Mouse (Mus musculus) hindbrain, embryonic 14.5 days (tissue): Measurements from ENCODE around the gene Alk. TPM values are rescaled to one million over a fixed set of nuclear protein-coding genes. Genes with fewer than 3 reads are reported as not detected.

Source experiments
- ATAC-seq: fragments of 200-750 bp; cut with Nextera tagmentation; 2 replicates; pipeline ENCODE4 v1.8.0; 2017; ENCODE audit warnings: moderate number of reproducible peaks, mild to moderate bottlenecking, moderate TSS enrichment, moderate library complexity; ENCODE audit not compliant: low FRiP score
- DNase-seq: peaks from one replicate; pipeline ENCODE4 v3.0.0-alpha.2; 2015; ENCODE audit warnings: low spot score
- H3K27ac ChIP-seq: fragments of 300-500 bp; sonication (generic); 2 replicates; pipeline ENCODE4 v1.5.1; 2014; ENCODE audit warnings: mild to moderate bottlenecking, moderate library complexity
- H3K27me3 ChIP-seq: fragments of 300-500 bp; sonication (generic); 2 replicates; pipeline ENCODE4 v1.6.1; 2014; ENCODE audit warnings: mild to moderate bottlenecking, low read length, mixed read lengths; ENCODE audit not compliant: control insufficient read depth, insufficient read depth
- H3K36me3 ChIP-seq: fragments of 300-500 bp; sonication (generic); replicated peaks from 2 replicates; pipeline ENCODE4 v1.6.1; 2014; ENCODE audit not compliant: control insufficient read depth, insufficient read depth
- H3K4me1 ChIP-seq: fragments of 300-500 bp; sonication (generic); replicated peaks from 2 replicates; pipeline ENCODE4 v1.6.1; 2014; ENCODE audit warnings: antibody characterized with exemption, low read length, mixed read lengths; ENCODE audit not compliant: control insufficient read depth, insufficient read depth
- H3K4me2 ChIP-seq: fragments of 300-500 bp; sonication (generic); replicated peaks from 2 replicates; pipeline ENCODE4 v1.6.1; 2014; ENCODE audit warnings: mild to moderate bottlenecking, moderate library complexity
- H3K4me3 ChIP-seq: fragments of 300-500 bp; sonication (generic); replicated peaks from 2 replicates; pipeline ENCODE4 v1.5.1; 2014; ENCODE audit warnings: mild to moderate bottlenecking, low read length
- H3K9ac ChIP-seq: fragments of 300-500 bp; sonication (generic); 2 replicates; pipeline ENCODE4 v1.6.1; 2014
- H3K9me3 ChIP-seq: fragments of 300-500 bp; sonication (generic); 2 replicates; pipeline ENCODE4 v1.6.1; 2016; ENCODE audit warnings: low read length; ENCODE audit not compliant: control insufficient read depth
- WGBS: fragments of 180-500 bp; shearing (Covaris S2); extraction: QIAGEN DNeasy Blood & Tissue Kit; methylation state at CpG from one replicate; pipeline ENCODE4 v1.1.7; 2014; 5-methylcytosine and 5-hydroxymethylcytosine counted together
- polyA plus RNA-seq: library from polyadenylated mRNA; unstranded; fragments of >200 nt; fragmentation: Nextera tagmentation; extraction: Ambion mirVana; gene quantifications from 2 replicates; pipeline ENCODE4 v1.2.1, GENCODE M21; 2014

Gene Alk
- polyA plus RNA-seq, 1 experiment from 2014 or later: 3.2 TPM

GRCm38 (mm10) chr17:71870641-71871040 lies 733.8 kb downstream of the Alk start:
- DNase-seq (no peak), ATAC-seq (no peak)
- 83% methylated on average over 1 of the region's 1 CpGs for WGBS

DNA sequence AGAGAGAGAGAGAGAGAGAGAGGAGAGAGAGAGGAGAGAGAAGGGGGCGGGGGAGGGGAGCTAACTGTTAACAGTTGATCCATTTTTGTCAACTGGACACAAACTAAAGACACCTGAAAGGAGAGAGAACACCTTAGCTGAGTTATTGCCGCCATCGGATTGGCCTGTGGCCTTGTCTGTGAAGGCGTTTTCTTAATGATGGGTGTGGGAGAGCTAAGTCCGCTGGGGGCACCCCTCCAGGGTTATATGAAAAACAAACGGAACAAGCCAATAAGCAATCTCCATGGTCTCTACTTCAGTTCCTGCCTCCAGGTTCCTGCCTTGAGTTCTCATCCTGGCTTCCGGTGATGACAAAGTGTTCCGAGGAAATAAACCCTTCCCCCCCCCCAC lies 734.2 kb downstream of the Alk start:
- 87% methylated on average over 8 of the region's 8 CpGs for WGBS
- no peak for DNase-seq

More at GRCm38 (mm10) chr17:71870641-71871040, 733.8 kb downstream of the Alk start:
- Histone ChIP-seq H3K4me3 (no peak overlapping the region), H3K4me1 (peaks cover 9% of the 10 kb centered on the region), H3K9ac (no peak overlapping the region), H3K36me3 (no peaks in the 10 kb centered on the region), H3K9me3 (no peaks in the 10 kb centered on the region), H3K4me2 (no peak overlapping the region), H3K27ac (no peak overlapping the region), H3K27me3 (no peaks in the 10 kb centered on the region)

DNA sequence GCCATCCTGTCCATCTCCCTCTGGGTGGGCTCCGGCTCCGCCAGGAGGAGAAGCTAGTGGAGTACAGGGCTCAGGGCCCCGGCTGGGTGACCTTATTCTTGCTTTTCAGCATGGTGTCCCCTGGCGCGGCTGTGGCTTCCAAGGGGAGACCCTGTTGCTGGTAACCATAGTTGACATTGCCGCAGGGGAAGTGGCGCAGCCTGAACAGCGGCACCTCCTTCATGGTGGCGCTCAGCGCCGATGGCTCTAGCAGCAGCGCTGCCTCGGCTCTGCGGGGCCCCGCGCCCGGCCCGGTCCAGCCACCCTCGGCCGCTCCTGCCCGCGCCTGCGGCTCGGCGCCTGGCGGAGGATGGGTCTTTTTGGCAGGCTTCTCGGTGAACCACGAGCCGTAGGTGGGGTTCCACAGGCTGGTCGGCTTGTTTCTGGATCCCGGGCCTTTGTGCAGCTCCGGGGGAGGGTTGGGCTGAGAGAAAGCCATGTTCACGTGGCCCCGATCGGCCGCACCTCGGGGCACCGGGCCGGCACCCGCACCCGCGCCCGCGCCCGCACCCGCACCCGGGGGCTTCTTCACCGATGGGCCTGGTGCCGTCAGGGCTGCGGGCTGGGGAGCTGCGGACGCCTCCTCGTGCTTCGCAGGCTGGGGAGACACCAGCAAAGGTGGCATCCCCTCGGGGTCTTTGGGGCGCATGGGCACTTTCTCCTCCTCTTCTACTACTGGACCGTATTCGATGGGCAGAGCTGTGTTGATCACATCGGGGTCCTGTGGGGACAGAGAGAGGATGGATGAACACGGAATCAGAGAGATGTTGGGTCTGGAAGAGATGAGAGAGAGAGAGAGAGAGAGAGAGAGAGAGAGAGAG lies 734.8 kb downstream of the Alk start:
- ATAC-seq (peak; percentile 46; the same call in 1 of the 2 replicates), DNase-seq (peak; percentile 40)
- H3K9ac ChIP-seq: peak overlapping the region; percentile 69
- peak overlapping the region; percentile 42 for H3K4me3 ChIP-seq
- peak overlapping the region; percentile 85 for H3K4me2 ChIP-seq
- H3K36me3 ChIP-seq: no peaks in the 10 kb centered on the region
- H3K27me3 ChIP-seq: no peaks in the 10 kb centered on the region
- H3K9me3 ChIP-seq: no peaks in the 10 kb centered on the region
- no peak overlapping the region for H3K27ac ChIP-seq
- WGBS: 5% methylated on average over 60 of the region's 60 CpGs
- peaks cover 9% of the 10 kb centered on the region for H3K4me1 ChIP-seq

More for the DNA sequence above, 734.2 kb downstream of the Alk start:
- H3K4me1 ChIP-seq: peaks cover 9% of the 10 kb centered on the region
- H3K27me3 ChIP-seq: no peaks in the 10 kb centered on the region
- ATAC-seq: no peak
- H3K9ac ChIP-seq: no peak overlapping the region
- H3K4me2 ChIP-seq: no peak overlapping the region
- no peaks in the 10 kb centered on the region for H3K36me3 ChIP-seq
- no peak overlapping the region for H3K4me3 ChIP-seq
- H3K9me3 ChIP-seq: no peaks in the 10 kb centered on the region
- H3K27ac ChIP-seq: no peak overlapping the region

- Histone ChIP-seq H3K27ac (no peak overlapping the region), H3K36me3 (no peaks in the 10 kb centered on the region), H3K27me3 (no peaks in the 10 kb centered on the region), H3K4me2 (peak overlapping the region; percentile 85), H3K9me3 (no peaks in the 10 kb centered on the region), H3K9ac (no peak overlapping the region), H3K4me3 (peak overlapping the region; percentile 42; the same call in 1 of the 2 replicates), H3K4me1 (peaks cover 9% of the 10 kb centered on the region)
- DNase-seq (no peak), ATAC-seq (no peak)
- WGBS: 59% methylated on average over 12 of the region's 12 CpGs
Observed at GRCm38 (mm10) chr17:71868828-71869227, 735.6 kb downstream of the Alk start.

GRCm38 (mm10) chr17:71867892-71868291 lies 736.5 kb downstream of the Alk start:
- 95% methylated on average over 2 of the region's 2 CpGs for WGBS
- no peaks in the 10 kb centered on the region for H3K27me3 ChIP-seq
- ATAC-seq (no peak), DNase-seq (no peak)
- peaks cover 9% of the 10 kb centered on the region for H3K4me1 ChIP-seq
- H3K36me3 ChIP-seq: no peaks in the 10 kb centered on the region
- no peak overlapping the region for H3K4me3 ChIP-seq
- H3K9me3 ChIP-seq: no peaks in the 10 kb centered on the region
- H3K4me2 ChIP-seq: no peak overlapping the region
- H3K9ac ChIP-seq: no peak overlapping the region
- H3K27ac ChIP-seq: no peak overlapping the region

GRCm38 (mm10) chr17:71865437-71865836 lies 739.0 kb downstream of the Alk start:
- Histone ChIP-seq H3K4me1 (peaks cover 9% of the 10 kb centered on the region), H3K9ac (no peak overlapping the region), H3K9me3 (no peaks in the 10 kb centered on the region), H3K27ac (no peak overlapping the region), H3K4me2 (no peak overlapping the region), H3K36me3 (no peaks in the 10 kb centered on the region), H3K4me3 (no peak overlapping the region), H3K27me3 (no peaks in the 10 kb centered on the region)
- 81% methylated on average over 5 of the region's 5 CpGs for whole genome bisulfite sequencing
- DNase-seq (no peak), ATAC-seq (no peak)

DNA sequence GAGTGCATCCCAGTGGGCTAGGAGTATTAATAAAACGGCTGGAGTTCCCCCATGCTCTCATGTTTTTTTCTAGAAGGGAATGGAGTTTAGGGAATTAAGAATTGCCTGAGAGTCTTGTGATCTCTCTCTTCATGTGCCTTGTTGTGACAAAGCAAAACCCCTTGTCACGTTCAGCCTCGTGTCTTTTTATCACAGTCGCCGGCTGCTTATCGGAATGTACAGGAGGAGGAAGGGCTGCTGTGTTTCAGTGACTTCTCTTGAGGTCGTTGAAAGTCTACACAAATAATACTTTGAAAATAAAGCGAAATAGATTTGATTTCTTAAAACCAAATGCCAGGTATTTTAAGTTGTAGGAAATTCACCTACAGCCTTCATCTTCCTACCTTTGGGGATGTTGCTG lies 740.4 kb downstream of the Alk start:
- Histone ChIP-seq H3K9me3 (no peaks in the 10 kb centered on the region), H3K9ac (no peak overlapping the region), H3K4me2 (no peak overlapping the region), H3K27me3 (no peaks in the 10 kb centered on the region), H3K4me3 (no peak overlapping the region), H3K27ac (no peak overlapping the region), H3K36me3 (peaks cover 5% of the 10 kb centered on the region; the same call in 1 of the 2 replicates), H3K4me1 (peaks cover 4% of the 10 kb centered on the region)
- 86% methylated on average over 8 of the region's 8 CpGs for WGBS
- DNase-seq (no peak), ATAC-seq (no peak)

DNA sequence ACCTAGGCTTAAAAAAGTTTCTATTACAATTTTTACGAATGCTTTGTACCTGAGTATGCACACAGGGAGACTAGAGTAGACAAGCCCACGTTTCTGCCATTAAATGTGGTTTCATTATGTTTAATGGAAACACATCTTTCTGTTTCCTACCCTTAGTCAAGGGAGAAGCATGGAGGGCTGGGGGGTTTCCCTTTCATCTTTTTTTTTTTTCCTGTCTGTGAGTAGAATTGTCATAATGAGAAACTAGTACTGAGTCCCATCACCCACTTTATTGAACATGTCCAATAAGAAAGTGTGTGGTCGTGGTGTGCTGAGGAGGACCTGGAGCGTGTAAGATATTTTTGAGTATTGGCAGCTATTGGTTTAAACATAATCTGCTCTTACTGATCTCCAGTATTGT lies 741.5 kb downstream of the Alk start:
- WGBS: 87% methylated on average over 4 of the region's 4 CpGs
- DNase-seq (no peak), ATAC-seq (no peak)
- no peaks in the 10 kb centered on the region for H3K27me3 ChIP-seq
- no peak overlapping the region for H3K27ac ChIP-seq
- no peak overlapping the region for H3K4me2 ChIP-seq
- peaks cover 5% of the 10 kb centered on the region; the same call in 1 of the 2 replicates for H3K36me3 ChIP-seq
- no peaks in the 10 kb centered on the region for H3K4me1 ChIP-seq
- H3K9ac ChIP-seq: no peak overlapping the region
- H3K9me3 ChIP-seq: no peaks in the 10 kb centered on the region
- H3K4me3 ChIP-seq: no peak overlapping the region

- Histone ChIP-seq H3K27ac (no peak overlapping the region), H3K27me3 (no peaks in the 10 kb centered on the region), H3K4me2 (no peak overlapping the region), H3K4me3 (no peak overlapping the region), H3K4me1 (no peaks in the 10 kb centered on the region), H3K36me3 (peaks cover 5% of the 10 kb centered on the region; the same call in 1 of the 2 replicates), H3K9ac (no peak overlapping the region), H3K9me3 (no peaks in the 10 kb centered on the region)
- ATAC-seq (no peak), DNase-seq (no peak)
- WGBS: 94% methylated on average over 3 of the region's 3 CpGs
Observed at GRCm38 (mm10) chr17:71862184-71862583, 742.2 kb downstream of the Alk start.
